Mouse (Mus musculus): ENCODE results near the gene Tnrc6c.

DNA sequence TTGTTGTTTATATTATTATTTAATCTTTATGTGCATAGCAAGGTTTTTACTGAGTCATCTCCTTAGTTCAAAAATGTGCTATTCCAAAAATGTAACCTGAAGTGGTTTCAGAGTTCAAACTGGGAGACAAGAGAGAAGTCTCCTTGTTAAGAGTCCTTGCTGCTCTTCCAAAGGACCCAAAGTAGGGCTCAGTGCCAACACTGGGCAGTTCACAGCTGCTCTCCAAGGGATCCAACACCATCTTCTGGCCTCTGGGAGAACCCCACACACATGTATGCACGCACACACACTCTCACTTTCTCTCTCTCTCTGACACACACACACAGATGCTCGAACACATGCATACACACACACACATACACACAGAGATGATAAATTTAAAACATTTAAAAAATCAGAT, 11.9 kb upstream of the Tnrc6c start:
- TF ChIP-seq GATA1 (IDR thresholded peaks at IDR 0.05; ENCODE audit: borderline replicate concordance, low read length) (no peak), FLI1 (IDR thresholded peaks at IDR 0.05; ENCODE audit: low read length) (no peak)
